Mouse (Mus musculus): ENCODE data around the gene Fut11.

DNA sequence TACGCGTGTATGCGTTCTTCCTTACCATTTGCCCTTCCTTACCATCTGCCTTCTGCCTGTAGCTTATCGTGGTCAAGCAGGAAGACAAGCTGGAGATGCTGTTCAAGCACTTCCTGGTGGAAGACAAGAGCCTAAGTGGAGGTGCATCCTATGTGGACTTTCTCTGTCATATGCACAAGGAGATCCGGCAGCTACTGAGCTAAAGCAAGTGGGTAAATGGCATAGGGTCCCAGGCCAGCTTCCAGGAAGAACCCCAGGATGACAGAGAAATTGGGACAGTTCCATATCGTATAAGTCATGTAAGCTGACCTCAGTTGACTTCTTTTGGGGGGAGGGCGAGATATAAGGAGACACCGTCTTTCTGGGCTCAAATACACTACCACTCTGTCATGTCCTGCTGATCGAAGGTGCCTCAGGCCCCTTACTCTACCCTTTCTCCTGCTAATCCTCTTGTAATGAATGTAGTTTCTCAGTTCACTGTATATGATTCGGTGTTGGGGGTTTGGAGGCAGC, 1.1 kb upstream of the Fut11 start:
- no peak for TF ChIP-seq CTCF (IDR thresholded peaks at IDR 0.05; ENCODE audit: low read depth, low read length)
- no peak for TF ChIP-seq GATA2 (IDR thresholded peaks at IDR 0.05; ENCODE audit: borderline replicate concordance, low read depth, low read length)
- TF ChIP-seq TAL1 (conservative IDR thresholded peaks at IDR 0.05; ENCODE audit: low read depth, low read length): no peak
- no peak for TF ChIP-seq POLR2AphosphoS5 (IDR thresholded peaks at IDR 0.05; ENCODE audit: insufficient replicate concordance, low read depth, low read length)
- TF ChIP-seq GATA1 (IDR thresholded peaks at IDR 0.05; ENCODE audit: borderline replicate concordance, low read length): no peak

All from G1E (cell line).